ENCODE assay signal across 9 mouse cellular contexts in the genomic region with DNA sequence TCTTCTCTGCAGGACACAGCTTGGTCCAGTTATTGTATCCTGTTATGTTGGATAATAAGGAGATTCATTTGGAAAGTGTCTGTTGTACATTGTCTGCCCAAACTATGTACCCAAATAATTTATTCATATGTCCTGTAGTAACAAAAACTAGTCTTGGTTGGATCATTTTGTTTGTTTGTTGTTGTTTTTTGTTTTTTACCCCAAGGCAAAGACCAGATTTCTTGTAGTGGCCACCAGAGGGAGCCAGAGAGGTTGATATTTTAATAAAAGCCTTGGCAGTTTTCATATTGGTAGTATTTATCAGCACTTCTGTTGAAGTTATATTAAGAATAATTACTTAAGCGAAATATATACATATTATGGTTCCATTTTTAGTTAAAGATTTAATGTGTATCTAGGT. TPM values are rescaled to one million over a fixed set of nuclear protein-coding genes. Genes with fewer than 3 reads are reported as not detected.
A peak's percentile ranks its signal among the peaks of the same experiment; 100 is the strongest.
DNase-seq lines count a peak whose midpoint lies in the region; TF ChIP-seq lines count a peak whose summit lies in the region.
"Had no signal": no experiment of that assay in that cellular context is flagged by ENCODE, and none has a peak within 500 bp of the region (broad histone marks: within the 10 kb centered on the region; RNA-seq: fewer than 3 reads in every experiment).

No protein-coding gene starts in this region.

- WGBS in kidney, adult 2 months, result 11% methylated on average over 1 of the region's 1 CpGs

- H3K36me3 ChIP-seq in kidney, adult 2 months (ENCODE audit: control insufficient read depth, insufficient read depth, low read length), result no peaks in the 10 kb centered on the region
- H3K36me3 ChIP-seq: hindbrain, embryonic 15.5 days had no signal

- H3K27ac ChIP-seq in kidney, adult 2 months (ENCODE audit: insufficient read depth, low read depth, low read length), result no peak overlapping the region
- H3K27ac ChIP-seq: hindbrain, embryonic 15.5 days had no signal

- peaks cover 16% of the 10 kb centered on the region; the same call in 1 of the 2 replicates for H3K4me1 ChIP-seq in kidney, adult 2 months (ENCODE audit: control insufficient read depth, insufficient read depth, low read length)
- H3K4me1 ChIP-seq: hindbrain, embryonic 15.5 days had no signal

- no peak for TF ChIP-seq CTCF in kidney, adult 2 months (conservative IDR thresholded peaks at IDR 0.05; ENCODE audit: insufficient read depth, insufficient read length, low read depth, low read length)

- peak; percentile 54 for DNase-seq in kidney, adult 2 months
- no peak for DNase-seq in kidney, adult 8-10 months
- peak; percentile 48 for DNase-seq in right cerebral cortex, postnatal 4 days
- no peak for DNase-seq in right cerebral cortex, postnatal 25 days
- peak; percentile 6 for DNase-seq in c-Kit-negative CD71-positive TER-119-positive erythroid progenitor cells, embryonic 14.5 days (ENCODE audit: low read depth, low spot score)
- DNase-seq in retina, postnatal 1 day, result peak; percentile 63
- no peak for DNase-seq in gastrocnemius, postnatal 25 days
- DNase-seq: thymus, adult 2 months had no signal

- H3K4me3 ChIP-seq in kidney, adult 2 months (ENCODE audit: insufficient read depth, low read depth, low read length), result no peak overlapping the region
- H3K4me3 ChIP-seq: hindbrain, embryonic 15.5 days had no signal

- TF ChIP-seq POLR2A in kidney, adult 2 months (IDR thresholded peaks at IDR 0.05; ENCODE audit: low read depth, low read length), result no peak

- H3K27me3 ChIP-seq in kidney, adult 2 months (replicated peaks; ENCODE audit: control insufficient read depth, insufficient read depth, low read length), result no peaks in the 10 kb centered on the region
- H3K27me3 ChIP-seq: hindbrain, embryonic 15.5 days had no signal

RNA-seq across cellular contexts. Expression of a gene that starts 25.0 kb away (rescaled TPM):
- 13.5 and 16.4 TPM in 2 replicates for polyA plus RNA-seq in kidney, adult 2 months (2012; rRNA removed)
- total RNA-seq in gastrocnemius, postnatal 25 days (2021), result 100 to 1,000 TPM in 1 of 2 experiments, 10 to 100 TPM in 1; 65.4 to 107 TPM

Comparison
In these comparisons a context has a peak if more than half of its experiments do, and no peak if none do; other contexts are left out.
1. DNase-seq: peak in kidney, adult 2 months (single experiment), right cerebral cortex, postnatal 4 days (single experiment), c-Kit-negative CD71-positive TER-119-positive erythroid progenitor cells, embryonic 14.5 days (single experiment) and retina, postnatal 1 day (single experiment); none in kidney, adult 8-10 months (0 of 2), right cerebral cortex, postnatal 25 days (single experiment) and gastrocnemius, postnatal 25 days (single experiment).